In the genomic region with DNA sequence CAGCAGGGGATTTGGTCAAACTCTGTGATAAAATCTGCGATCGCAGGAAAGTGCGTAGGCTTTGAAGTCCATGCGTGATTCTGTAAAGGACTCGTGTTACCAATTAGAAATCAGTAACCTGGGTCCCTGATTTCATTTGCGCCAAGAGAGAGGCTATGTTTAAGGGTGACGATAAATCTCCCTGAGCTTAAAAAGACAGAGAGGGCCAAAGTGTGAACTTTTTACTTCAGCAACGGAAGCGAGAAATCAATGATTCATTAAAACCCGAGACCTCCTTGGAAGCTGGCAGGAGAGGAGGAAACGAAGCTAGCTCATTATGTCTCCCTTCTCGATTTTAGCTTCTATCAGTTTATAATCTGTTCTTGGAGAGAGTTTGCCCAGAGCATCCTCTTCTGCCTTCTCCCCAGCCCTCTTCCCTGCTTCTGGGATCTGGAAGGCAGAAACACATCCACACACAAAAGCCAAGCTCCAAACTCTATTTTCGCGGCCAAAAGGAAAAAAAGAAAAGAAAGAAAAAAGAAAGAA, we compare ENCODE assay signal across 7 mouse cellular contexts. TPM values are rescaled to one million over a fixed set of nuclear protein-coding genes. Genes with fewer than 3 reads are reported as not detected.
A peak's percentile ranks its signal among the peaks of the same experiment; 100 is the strongest.
DNase-seq lines count a peak whose midpoint lies in the region; ATAC-seq lines count a peak whose summit lies in the region.

No protein-coding gene starts in this region.

- H3K4me1 ChIP-seq in intestine, embryonic 14.5 days (replicated peaks; ENCODE audit: control insufficient read depth, insufficient read depth, low read length) = peaks cover 2% of the 10 kb centered on the region; the same call in 1 of the 2 replicates
- H3K4me1 ChIP-seq in midbrain, embryonic 14.5 days (ENCODE audit: control insufficient read depth, insufficient read depth, low read length) = peaks cover 18% of the 10 kb centered on the region; the same call in 1 of the 2 replicates

- no peak overlapping the region for H3K27ac ChIP-seq in intestine, embryonic 14.5 days (ENCODE audit: low read depth)
- no peak overlapping the region for H3K27ac ChIP-seq in midbrain, embryonic 14.5 days (replicated peaks; ENCODE audit: low read depth, low read length)

- H3K4me2 ChIP-seq in intestine, embryonic 14.5 days (ENCODE audit: low read length) = peak overlapping the region; percentile 75
- peak overlapping the region; percentile 91 for H3K4me2 ChIP-seq in midbrain, embryonic 14.5 days (ENCODE audit: low read length)

- peak overlapping the region; percentile 53 for H3K4me3 ChIP-seq in intestine, embryonic 14.5 days (ENCODE audit: low read depth, low read length)
- peak overlapping the region; percentile 49 for H3K4me3 ChIP-seq in midbrain, embryonic 14.5 days (replicated peaks; ENCODE audit: low read depth, low read length)

- no peak for ATAC-seq in intestine, embryonic 14.5 days (replicated peaks; ENCODE audit: low FRiP score, low TSS enrichment, low read depth)
- ATAC-seq in midbrain, embryonic 14.5 days (ENCODE audit: low FRiP score, low TSS enrichment) = no peak
- ATAC-seq in megakaryocyte progenitor cell, adult 5-6 weeks (replicated peaks; ENCODE audit: poor library complexity) = no peak

- DNase-seq in R1 (ENCODE audit: low read depth, low spot score) = peak; percentile 13
- DNase-seq in embryo, embryonic 10.5 days (ENCODE audit: low spot score) = peak; percentile 49
- peak; percentile 54 for DNase-seq in intestine, embryonic 14.5 days (ENCODE audit: low spot score)
- peak; percentile 40 for DNase-seq in midbrain, embryonic 14.5 days
- DNase-seq in left cerebral cortex, postnatal 4 days = no peak
- no peak for DNase-seq in layer of hippocampus, adult 8-10 months (ENCODE audit: low spot score in 2 of 2)

- no peaks in the 10 kb centered on the region for H3K9me3 ChIP-seq in intestine, embryonic 14.5 days (ENCODE audit: control insufficient read depth, low read length)
- no peaks in the 10 kb centered on the region for H3K9me3 ChIP-seq in midbrain, embryonic 14.5 days (ENCODE audit: control insufficient read depth, low read length)

- H3K27me3 ChIP-seq in intestine, embryonic 14.5 days (replicated peaks; ENCODE audit: control insufficient read depth, insufficient read depth, low read length) = peaks cover 7% of the 10 kb centered on the region
- H3K27me3 ChIP-seq in midbrain, embryonic 14.5 days (ENCODE audit: control insufficient read depth, insufficient read depth, low read length) = peaks cover 16% of the 10 kb centered on the region; the same call in 1 of the 2 replicates

- intact Hi-C loops in left cerebral cortex, postnatal 4 days (cut with DNase I) = no loop called here

- peak overlapping the region; percentile 37; the same call in 1 of the 2 replicates for H3K9ac ChIP-seq in intestine, embryonic 14.5 days (ENCODE audit: low read length)
- H3K9ac ChIP-seq in midbrain, embryonic 14.5 days (replicated peaks; ENCODE audit: low read length) = 0 out of 2 replicates have a peak overlapping the region, but pooled peaks have one; percentile 47

- WGBS in intestine, embryonic 14.5 days = 2% methylated on average over 14 of the region's 14 CpGs
- 2% methylated on average over 14 of the region's 14 CpGs for WGBS in midbrain, embryonic 14.5 days

- H3K36me3 ChIP-seq in intestine, embryonic 14.5 days (ENCODE audit: control insufficient read depth, insufficient read depth, low read length) = no peaks in the 10 kb centered on the region
- no peaks in the 10 kb centered on the region for H3K36me3 ChIP-seq in midbrain, embryonic 14.5 days (ENCODE audit: control insufficient read depth, insufficient read depth, low read length)

RNA-seq across cellular contexts. Expression of gene Fgf10, which starts 44.1 kb away (rescaled TPM):
- 3.3 and 4.0 TPM in 2 replicates for polyA plus RNA-seq in intestine, embryonic 14.5 days (2014; fragmentation: Nextera tagmentation; extraction: Ambion mirVana)
- 0.73 and 0.92 TPM in 2 replicates for polyA plus RNA-seq in midbrain, embryonic 14.5 days (2014; fragmentation: Nextera tagmentation; extraction: Ambion mirVana)
- total RNA-seq in left cerebral cortex, postnatal 4 days (2021) = 1 to 10 TPM; 6.7 to 7.5 TPM
- not detected in 2 replicates for total RNA-seq in megakaryocyte progenitor cell, adult 5-6 weeks (2015)
- total RNA-seq in megakaryocyte progenitor cell, adult 5-6 weeks (2017) = not detected in 2 replicates
- 10 to 100 TPM; 10.3 to 15.9 (median 13.1) TPM for total RNA-seq in layer of hippocampus, adult 8-10 months (2022)

Comparison
In these comparisons a context has a peak if more than half of its experiments do, and no peak if none do; other contexts are left out.
1. DNase-seq: peak in R1 (single experiment), embryo, embryonic 10.5 days (single experiment), intestine, embryonic 14.5 days (single experiment) and midbrain, embryonic 14.5 days (single experiment); none in left cerebral cortex, postnatal 4 days (single experiment) and layer of hippocampus, adult 8-10 months (0 of 2).
2. RNA of gene Fgf10, which starts 44.1 kb away (total RNA-seq): 10.3 to 15.9 TPM in layer of hippocampus, adult 8-10 months and 6.7 to 7.5 TPM in left cerebral cortex, postnatal 4 days; not detected in megakaryocyte progenitor cell, adult 5-6 weeks; every median in the first group is over 4 times any median in the second.